Mouse (Mus musculus): ENCODE results near the gene Jarid2.
A peak's percentile ranks its signal among the peaks of the same experiment; 100 is the strongest.

Jarid2 gene

GRCm38 (mm10) chr13:44839866-44840835, 110.9 kb downstream of the Jarid2 start:
- peak; percentile 42 for DNase-seq (ENCODE audit: low spot score)

- no peak for DNase-seq (ENCODE audit: low spot score)
Measured at GRCm38 (mm10) chr13:44851426-44851825, 122.2 kb downstream of the Jarid2 start.

- DNase-seq (ENCODE audit: low spot score): no peak
Measured at GRCm38 (mm10) chr13:44852024-44852423, 122.8 kb downstream of the Jarid2 start.

- DNase-seq (ENCODE audit: low spot score): no peak
Measured at GRCm38 (mm10) chr13:44865566-44865965, 136.3 kb downstream of the Jarid2 start.

- DNase-seq (ENCODE audit: low spot score): no peak
Measured at GRCm38 (mm10) chr13:44868037-44868650, 138.9 kb downstream of the Jarid2 start.

GRCm38 (mm10) chr13:44869418-44870119, 140.3 kb downstream of the Jarid2 start:
- peak; percentile 100 for DNase-seq (ENCODE audit: low spot score)

- no peak for DNase-seq (ENCODE audit: low spot score)
Measured at GRCm38 (mm10) chr13:44876799-44877198, 147.5 kb downstream of the Jarid2 start.

- DNase-seq (ENCODE audit: low spot score): no peak
Measured at GRCm38 (mm10) chr13:44881001-44881400, 151.7 kb downstream of the Jarid2 start.

- no peak for DNase-seq (ENCODE audit: low spot score)
Measured at GRCm38 (mm10) chr13:44886221-44886620, 156.9 kb downstream of the Jarid2 start.

- no peak for DNase-seq (ENCODE audit: low spot score)
Measured at GRCm38 (mm10) chr13:44890612-44891011, 161.3 kb downstream of the Jarid2 start.

GRCm38 (mm10) chr13:44891813-44892730, 162.8 kb downstream of the Jarid2 start:
- no peak for DNase-seq (ENCODE audit: low spot score)

- no peak for DNase-seq (ENCODE audit: low spot score)
Measured at GRCm38 (mm10) chr13:44896211-44896610, 166.9 kb downstream of the Jarid2 start.

- DNase-seq (ENCODE audit: low spot score): no peak
Measured at GRCm38 (mm10) chr13:44902299-44902698, 173.0 kb downstream of the Jarid2 start.

- no peak for DNase-seq (ENCODE audit: low spot score)
Measured at GRCm38 (mm10) chr13:44903416-44903815, 174.1 kb downstream of the Jarid2 start.

GRCm38 (mm10) chr13:44904271-44904670, 175.0 kb downstream of the Jarid2 start:
- no peak for DNase-seq (ENCODE audit: low spot score)

GRCm38 (mm10) chr13:44906141-44906540, 176.9 kb downstream of the Jarid2 start:
- DNase-seq (ENCODE audit: low spot score): no peak

- peak; percentile 62 for DNase-seq (ENCODE audit: low spot score)
Measured at GRCm38 (mm10) chr13:44907702-44908101, 178.4 kb downstream of the Jarid2 start.

- no peak for DNase-seq (ENCODE audit: low spot score)
Measured at GRCm38 (mm10) chr13:44908790-44909189, 179.5 kb downstream of the Jarid2 start.

- DNase-seq (ENCODE audit: low spot score): no peak
Measured at GRCm38 (mm10) chr13:44912851-44913250, 183.6 kb downstream of the Jarid2 start.

GRCm38 (mm10) chr13:44913560-44913959, 184.3 kb downstream of the Jarid2 start:
- DNase-seq (ENCODE audit: low spot score): no peak

GRCm38 (mm10) chr13:44915382-44915781, 186.1 kb downstream of the Jarid2 start:
- DNase-seq (ENCODE audit: low spot score): no peak
